Mouse (Mus musculus): ENCODE measurements at regions not wholly inside any gene's neighbourhood (a gene's known extent, or its start where the extent isn't known, plus 50 kb on each side); places are given as distances from the start of the nearest gene placed in this dataset.

- Histone ChIP-seq H3K27ac (peak overlapping the region; percentile 59), H3K4me3 (no peak overlapping the region)
- no peak for TF ChIP-seq CTCF (conservative IDR thresholded peaks at IDR 0.05)
- no peak for DNase-seq (ENCODE audit: low spot score in 2 of 2)
These were observed 620.8 kb downstream of the Sqor start for GRCm38 (mm10) chr2:123385622-123386418.

DNA sequence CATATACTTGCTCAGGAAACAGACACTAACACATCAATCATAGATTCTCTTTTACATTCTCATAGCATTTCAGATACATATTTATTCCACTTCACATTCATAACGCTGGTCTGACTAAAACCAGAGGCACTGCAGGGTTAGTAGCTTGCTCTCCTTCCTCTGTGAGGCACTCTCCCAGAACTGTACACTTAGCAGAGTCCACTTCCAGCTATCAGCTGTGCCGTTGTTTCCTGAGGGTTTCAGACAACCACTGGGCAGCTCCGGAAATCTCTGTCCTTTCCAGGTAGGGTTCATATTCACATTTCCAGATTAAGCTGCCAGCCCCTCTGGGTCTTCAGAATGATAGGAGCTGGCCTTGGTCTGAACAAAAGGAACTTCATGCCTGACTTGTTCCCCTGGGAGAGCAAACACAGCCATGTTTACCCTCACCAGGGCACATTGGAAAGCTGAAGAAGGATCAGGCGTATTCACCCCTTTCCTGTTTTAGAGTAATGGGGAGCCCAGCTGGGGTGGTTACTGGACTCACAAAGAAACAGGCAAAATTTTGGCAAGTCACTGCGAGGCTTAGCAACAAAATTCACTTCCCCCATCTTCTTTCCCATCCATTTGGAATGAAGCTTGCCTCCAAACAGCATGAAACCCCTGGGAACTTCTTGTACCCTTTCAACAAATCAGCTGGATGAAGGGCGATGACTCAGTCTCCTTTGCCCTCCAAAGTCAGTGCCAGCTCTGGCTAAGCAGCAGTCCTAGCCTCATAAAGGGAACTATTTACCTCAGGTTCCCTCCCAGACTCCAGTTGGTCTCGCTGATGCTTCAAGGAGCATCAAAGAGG lies 622.0 kb downstream of the Sqor start:
- H3K27ac ChIP-seq, result peak overlapping the region; percentile 77
- H3K4me3 ChIP-seq, result no peak overlapping the region
- TF ChIP-seq CTCF (conservative IDR thresholded peaks at IDR 0.05), result no peak
- peak; percentile 16 to 33 for DNase-seq (ENCODE audit: low spot score in 2 of 2)

- no peak overlapping the region for H3K27ac ChIP-seq
- no peak for TF ChIP-seq CTCF (conservative IDR thresholded peaks at IDR 0.05)
- H3K4me3 ChIP-seq, result no peak overlapping the region
- DNase-seq (ENCODE audit: low spot score in 2 of 2), result no peak
These were observed 625.9 kb downstream of the Sqor start for GRCm38 (mm10) chr2:123390981-123391380.

- DNase-seq (ENCODE audit: low spot score in 2 of 2), result no peak
- no peak overlapping the region for H3K4me3 ChIP-seq
- H3K27ac ChIP-seq, result no peak overlapping the region
- no peak for TF ChIP-seq CTCF (conservative IDR thresholded peaks at IDR 0.05)
These were observed 629.3 kb downstream of the Sqor start for GRCm38 (mm10) chr2:123394296-123394695.

- H3K4me3 ChIP-seq, result no peak overlapping the region
- no peak for DNase-seq (ENCODE audit: low spot score in 2 of 2)
- H3K27ac ChIP-seq, result no peak overlapping the region
- no peak for TF ChIP-seq CTCF (conservative IDR thresholded peaks at IDR 0.05)
These were observed 632.5 kb downstream of the Sqor start for GRCm38 (mm10) chr2:123397551-123397950.

- no peak for TF ChIP-seq CTCF (conservative IDR thresholded peaks at IDR 0.05)
- H3K4me3 ChIP-seq, result no peak overlapping the region
- DNase-seq (ENCODE audit: low spot score in 2 of 2), result no peak
- H3K27ac ChIP-seq, result no peak overlapping the region
These were observed 636.0 kb downstream of the Sqor start for GRCm38 (mm10) chr2:123401064-123401463.

DNA sequence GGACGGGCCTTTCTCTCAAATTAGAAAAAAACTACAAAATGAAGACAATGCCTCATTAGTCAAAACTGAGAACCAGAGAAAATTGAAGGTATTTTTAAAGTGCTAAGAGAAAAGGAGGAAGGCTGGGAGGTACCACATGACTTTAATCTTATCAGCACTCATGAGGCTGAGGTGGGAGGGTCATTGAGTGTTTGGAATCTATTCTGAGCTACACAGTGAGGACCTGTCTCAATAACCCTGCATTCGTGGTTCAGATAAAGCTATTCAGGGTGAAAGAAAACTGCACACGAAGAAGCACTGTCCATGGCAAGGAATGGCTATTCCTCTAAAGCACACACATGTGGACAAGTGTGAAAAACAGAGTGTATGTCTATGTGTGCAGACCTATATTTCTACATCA lies 644.0 kb downstream of the Sqor start:
- no peak for DNase-seq (ENCODE audit: low spot score in 2 of 2)
- no peak overlapping the region for H3K4me3 ChIP-seq
- no peak for TF ChIP-seq CTCF (conservative IDR thresholded peaks at IDR 0.05)
- no peak overlapping the region for H3K27ac ChIP-seq

- H3K4me3 ChIP-seq, result no peak overlapping the region
- no peak for TF ChIP-seq CTCF (conservative IDR thresholded peaks at IDR 0.05)
- no peak for DNase-seq (ENCODE audit: low spot score in 2 of 2)
- no peak overlapping the region for H3K27ac ChIP-seq
These were observed 631.6 kb upstream of the Sema6d start for GRCm38 (mm10) chr2:123458034-123458677.

- no peak overlapping the region for H3K4me3 ChIP-seq
- DNase-seq (ENCODE audit: low spot score in 2 of 2), result no peak
These were observed 615.9 kb upstream of the Sema6d start for GRCm38 (mm10) chr2:123473840-123474239.

DNA sequence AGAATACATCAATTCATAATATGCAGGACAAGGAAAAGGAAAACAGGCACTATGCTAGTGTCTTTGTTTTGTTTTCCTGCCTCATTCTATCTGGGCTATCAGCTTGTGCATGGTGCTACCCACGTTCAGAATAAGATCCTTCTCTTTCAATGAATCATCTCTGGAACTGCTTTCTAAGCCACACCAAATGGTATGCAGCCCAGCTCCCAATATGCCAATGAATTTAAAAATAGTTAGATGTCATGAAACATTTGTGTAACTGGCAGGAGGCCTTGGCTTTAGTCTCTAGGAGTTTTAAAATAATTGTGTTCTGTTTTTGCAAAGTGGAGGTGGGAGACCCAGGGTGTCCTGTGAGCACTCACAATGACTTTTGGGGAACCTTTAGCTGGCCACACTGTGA lies 603.1 kb upstream of the Sema6d start:
- no peak for TF ChIP-seq CTCF (conservative IDR thresholded peaks at IDR 0.05)
- peak overlapping the region; percentile 5; the same call in 1 of the 2 replicates for H3K27ac ChIP-seq
- DNase-seq (ENCODE audit: low spot score in 2 of 2), result peak; percentile 52 to 75
- H3K4me3 ChIP-seq, result no peak overlapping the region

More at GRCm38 (mm10) chr2:123473840-123474239, 615.9 kb upstream of the Sema6d start:
- TF ChIP-seq CTCF (conservative IDR thresholded peaks at IDR 0.05), result no peak
- H3K27ac ChIP-seq, result no peak overlapping the region

DNA sequence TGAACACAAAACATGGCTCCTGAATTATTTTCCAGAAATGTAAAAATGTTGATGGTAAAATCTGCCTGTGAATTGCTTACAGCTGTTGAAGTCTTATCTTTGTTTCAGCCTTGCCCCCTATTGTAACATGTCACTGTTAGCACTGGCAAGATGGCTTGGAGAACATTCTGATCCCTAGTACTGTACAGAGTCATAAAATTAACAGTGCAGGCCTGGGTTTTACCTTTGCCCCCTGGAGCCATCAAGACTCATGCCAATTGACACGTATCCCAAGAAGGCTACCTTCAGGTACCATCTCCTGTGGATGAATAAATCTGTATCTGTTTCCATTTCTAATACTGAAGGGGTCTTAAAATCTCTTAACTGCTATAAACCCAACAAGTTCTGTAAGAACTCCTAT lies 583.6 kb upstream of the Sema6d start:
- DNase-seq (ENCODE audit: low spot score in 2 of 2), result no peak
- Histone ChIP-seq H3K27ac (no peak overlapping the region), H3K4me3 (no peak overlapping the region)
- TF ChIP-seq CTCF (conservative IDR thresholded peaks at IDR 0.05), result no peak

GRCm38 (mm10) chr2:123507095-123507494 lies 582.7 kb upstream of the Sema6d start:
- no peak overlapping the region for H3K27ac ChIP-seq
- no peak for TF ChIP-seq CTCF (conservative IDR thresholded peaks at IDR 0.05)
- H3K4me3 ChIP-seq, result no peak overlapping the region
- no peak for DNase-seq (ENCODE audit: low spot score in 2 of 2)

DNA sequence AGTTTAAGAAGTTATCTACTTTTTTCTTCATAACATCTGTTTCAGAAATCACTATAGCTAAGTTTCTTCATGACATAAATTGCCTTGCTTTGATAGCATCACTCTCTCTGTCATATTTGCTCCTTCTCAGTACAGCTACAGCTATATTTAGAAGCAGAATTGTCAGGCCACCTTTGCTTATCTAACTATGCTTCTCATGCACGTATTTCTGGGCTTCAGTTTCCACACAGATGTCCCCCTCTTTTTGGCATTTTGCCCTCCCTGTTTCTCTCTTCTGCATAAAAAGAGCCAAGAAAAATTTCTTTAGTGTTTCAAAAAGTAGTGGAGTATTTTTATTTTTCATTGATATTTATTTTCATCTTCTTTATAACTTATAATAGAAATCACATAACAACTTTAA lies 560.9 kb upstream of the Sema6d start:
- no peak overlapping the region for H3K27ac ChIP-seq
- TF ChIP-seq CTCF (conservative IDR thresholded peaks at IDR 0.05), result no peak
- no peak overlapping the region for H3K4me3 ChIP-seq
- no peak for DNase-seq (ENCODE audit: low spot score in 2 of 2)
